Mouse (Mus musculus) spleen, adult 2 months (tissue): Measurements from ENCODE around the gene Tmem178.
"Not testable (repeated sequence)": the region's sequence is repeated elsewhere in the genome, so short reads cannot be mapped to it uniquely, and the experiment has no call there.

ENCODE experiments used
- CTCF ChIP-seq: fragments of 200-500 bp; IDR thresholded peaks from 2 replicates; pipeline ENCODE4 v1.5.1; 2011; ENCODE audit warnings: mild to moderate bottlenecking, inconsistent platforms; ENCODE audit not compliant: insufficient read depth, insufficient read length, insufficient replicate concordance; ENCODE audit errors: extremely low read depth
- POLR2A ChIP-seq: fragments of 200-500 bp; IDR thresholded peaks from 2 replicates; pipeline ENCODE4 v1.6.1; 2011; ENCODE audit warnings: low read depth, low read length, inconsistent platforms

DNA sequence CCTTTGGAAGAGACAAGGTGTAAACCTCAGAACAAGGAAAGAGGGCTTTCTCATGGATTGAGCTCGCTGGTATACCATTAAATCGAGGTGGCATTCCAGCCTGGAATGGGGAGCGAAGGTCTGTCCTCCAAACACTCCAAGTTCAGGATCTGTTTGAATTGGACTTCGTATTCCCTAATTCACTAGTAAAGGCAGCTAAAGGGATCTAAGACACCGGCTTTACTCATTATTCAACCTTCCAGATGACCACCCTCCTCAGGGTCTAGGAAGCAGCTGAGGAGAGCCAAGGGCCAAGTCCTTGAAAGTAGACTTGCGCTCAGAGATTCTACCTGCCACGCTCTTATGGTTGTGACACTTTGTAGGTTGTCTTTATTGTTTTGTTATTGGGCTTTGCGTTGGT lies 1.1 kb downstream of the Tmem178 start:
- not testable (repeated sequence) for TF ChIP-seq CTCF, POLR2A
